Mouse (Mus musculus): ENCODE measurements at regions not wholly inside any gene's neighbourhood (a gene's known extent, or its start where the extent isn't known, plus 50 kb on each side); places are given as distances from the start of the nearest gene placed in this dataset.

DNA sequence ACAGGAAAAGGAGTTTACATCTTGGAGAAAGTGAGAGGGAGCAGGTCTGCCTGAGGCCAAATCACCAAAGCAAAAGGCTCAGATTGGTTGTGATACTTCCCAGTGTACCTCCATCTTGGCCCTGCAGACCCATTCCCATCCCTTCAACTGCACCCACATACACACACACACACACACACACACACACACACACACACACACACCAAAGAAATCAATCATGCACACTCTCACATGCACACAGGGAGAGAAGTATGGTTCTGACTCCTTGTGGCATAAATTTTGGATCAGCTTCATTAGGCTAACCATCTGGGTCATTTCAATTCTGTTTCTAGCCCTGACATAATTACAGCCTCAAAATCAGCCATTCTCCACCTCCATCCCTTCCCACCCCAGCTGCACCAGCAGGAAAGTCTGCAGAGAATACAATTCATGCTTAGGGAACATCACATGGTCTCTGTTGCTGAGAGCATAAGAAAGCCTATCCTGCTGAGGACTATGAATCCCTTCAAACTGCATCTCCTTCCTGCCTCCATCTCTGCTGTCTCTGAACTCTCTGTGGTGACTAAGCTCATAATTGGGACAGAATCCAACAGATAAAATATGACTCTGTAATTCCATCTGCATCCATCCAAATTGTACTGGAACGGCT, 378.0 kb downstream of the Rapgef2 start:
- no peak for ATAC-seq (ENCODE audit: extremely low read depth, insufficient number of reproducible peaks, low FRiP score, poor library complexity, severe bottlenecking)

DNA sequence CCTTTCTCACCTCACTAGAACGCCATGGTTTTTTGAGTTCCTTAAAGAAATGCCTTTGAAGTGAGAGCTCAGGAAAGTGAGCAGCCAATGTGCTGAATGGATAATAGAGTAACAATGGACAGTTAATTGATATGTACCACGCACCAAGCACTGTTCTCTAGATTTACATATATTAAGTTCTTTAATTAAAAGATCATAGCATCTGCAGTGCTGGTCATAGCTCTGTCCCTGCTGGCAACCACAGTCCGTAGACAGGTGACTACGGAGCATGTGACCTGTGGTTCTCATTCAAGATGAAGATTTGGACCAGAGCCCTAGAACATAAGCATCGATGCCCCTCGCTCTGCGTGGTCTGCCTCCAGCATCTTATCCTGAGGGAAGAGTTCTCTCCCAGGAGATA, 378.5 kb downstream of the Rapgef2 start:
- ATAC-seq (ENCODE audit: extremely low read depth, insufficient number of reproducible peaks, low FRiP score, poor library complexity, severe bottlenecking) = no peak

DNA sequence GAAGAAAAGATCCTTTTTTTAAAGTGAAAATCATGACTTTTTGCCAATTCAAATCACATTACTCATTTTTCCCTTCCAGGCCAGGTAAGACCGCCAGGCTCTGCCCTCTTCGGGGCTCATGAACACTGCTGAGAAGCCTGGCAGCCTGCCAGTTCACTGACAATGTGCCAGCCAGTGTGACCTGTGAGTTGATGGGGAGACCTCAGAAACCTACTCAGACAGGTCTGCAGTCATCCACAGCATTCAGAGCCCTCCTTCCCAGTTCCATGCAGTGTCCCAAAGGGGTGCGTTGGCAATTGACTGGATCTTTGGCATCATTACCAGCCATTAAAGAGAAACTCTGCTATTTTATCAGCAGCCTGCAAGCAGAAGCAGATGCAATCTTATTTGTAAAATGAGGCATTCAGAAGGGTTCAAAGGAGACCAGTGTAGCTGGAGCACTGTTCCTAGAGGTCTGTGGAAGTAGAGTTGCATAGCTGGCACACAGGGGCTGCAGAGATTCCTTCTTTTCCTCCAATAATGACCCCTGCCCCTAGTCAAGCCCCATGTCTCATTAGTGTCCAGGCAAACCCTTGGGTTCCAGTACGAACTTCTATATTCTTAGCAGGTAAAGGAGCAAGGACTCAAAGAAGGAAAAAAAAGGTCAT, 384.4 kb downstream of the Rapgef2 start:
- no peak for ATAC-seq (ENCODE audit: extremely low read depth, insufficient number of reproducible peaks, low FRiP score, poor library complexity, severe bottlenecking)

DNA sequence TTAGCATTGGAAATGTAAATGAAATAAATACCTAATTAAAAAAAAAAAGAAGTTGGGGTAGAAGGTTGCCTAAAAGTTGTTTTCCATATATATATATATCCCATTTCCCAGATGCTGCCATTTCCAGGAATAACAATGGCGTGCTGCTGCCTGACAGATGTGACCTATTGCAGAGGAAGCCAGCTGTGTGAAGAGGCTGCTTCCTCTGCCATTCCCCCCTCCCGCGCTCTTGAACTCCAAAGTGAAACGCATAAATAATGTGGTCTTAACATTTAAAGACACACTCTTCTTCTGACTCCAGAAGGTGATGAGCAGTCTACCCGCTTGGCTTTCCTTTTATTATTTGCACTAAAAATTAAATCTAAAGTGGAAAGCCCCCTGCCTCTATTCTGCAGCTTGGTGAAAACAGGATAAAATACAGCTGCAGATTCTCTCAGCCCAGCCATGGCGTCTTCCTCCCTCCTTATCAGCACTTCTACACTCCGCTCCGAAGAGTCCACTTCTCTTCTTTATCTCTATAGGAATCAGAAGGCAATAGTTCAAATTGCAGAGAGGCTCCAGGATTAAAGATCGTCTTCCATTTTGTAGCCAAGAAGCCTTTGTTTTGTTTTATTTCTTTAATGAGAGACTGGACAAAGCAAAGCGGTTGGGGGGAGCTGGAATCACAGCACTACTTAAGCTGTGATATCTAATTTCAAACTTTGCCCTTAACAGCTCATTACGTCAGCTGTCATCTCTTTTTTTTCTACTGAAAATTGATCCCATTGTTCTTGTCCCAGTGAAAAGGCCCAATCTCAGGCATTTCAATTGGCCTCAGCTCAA, 385.1 kb downstream of the Rapgef2 start:
- ATAC-seq (ENCODE audit: extremely low read depth, insufficient number of reproducible peaks, low FRiP score, poor library complexity, severe bottlenecking) = no peak

DNA sequence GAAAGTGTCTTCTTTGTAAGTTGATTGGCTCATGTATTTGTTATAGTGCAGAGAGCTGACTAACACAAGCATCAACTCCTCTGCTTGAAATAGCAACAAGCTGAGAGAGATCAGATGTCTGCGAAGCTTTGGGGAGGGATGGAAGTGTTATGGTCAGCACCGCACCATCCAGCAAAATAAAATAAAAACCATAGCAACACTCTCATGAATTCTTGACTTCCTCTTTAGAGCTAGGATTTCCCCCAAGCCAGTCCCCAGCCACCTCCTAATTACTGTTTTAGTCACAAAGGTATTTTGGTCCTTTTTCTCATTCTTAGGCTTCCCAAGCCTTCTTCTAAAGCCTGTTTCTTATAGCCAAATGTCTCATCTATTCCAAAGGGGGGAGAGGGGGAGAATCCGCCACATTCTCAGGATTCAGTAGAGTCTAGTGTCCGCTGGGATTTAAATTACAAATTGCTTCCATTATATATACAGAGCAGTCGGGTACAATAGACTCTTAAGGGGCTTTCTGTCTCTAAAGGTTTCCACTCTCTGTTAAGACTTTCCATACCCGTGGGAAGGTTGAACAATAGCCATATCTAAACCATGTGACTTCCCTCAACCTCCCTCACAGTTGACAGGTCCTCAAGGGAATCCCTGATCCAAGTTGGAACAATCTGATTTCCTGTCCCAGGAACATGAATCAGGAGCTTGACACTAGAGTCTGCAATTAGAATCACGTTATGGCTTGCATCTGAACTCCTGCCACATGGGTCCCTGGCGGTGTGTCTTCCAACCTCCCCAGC, 386.7 kb downstream of the Rapgef2 start:
- no peak for ATAC-seq (ENCODE audit: extremely low read depth, insufficient number of reproducible peaks, low FRiP score, poor library complexity, severe bottlenecking)

DNA sequence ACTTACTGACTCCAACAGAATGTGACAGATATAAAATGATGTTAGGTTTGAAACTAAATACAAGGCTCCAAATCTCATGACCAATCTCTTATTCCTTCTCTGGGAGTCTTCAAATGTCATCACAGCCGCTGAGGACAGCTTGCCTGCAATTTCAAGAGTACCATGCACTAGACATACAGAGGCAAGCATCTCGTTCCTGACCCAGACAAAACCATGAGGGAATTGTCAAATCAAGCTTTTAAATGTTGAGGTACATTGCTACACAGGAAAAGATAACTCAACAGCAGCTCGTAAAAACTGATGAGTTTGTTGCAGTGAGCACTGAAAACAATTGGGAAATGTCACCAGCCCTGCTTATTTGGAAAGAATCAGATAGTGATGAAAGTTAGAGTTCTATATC, 397.0 kb downstream of the Rapgef2 start:
- ATAC-seq (ENCODE audit: extremely low read depth, insufficient number of reproducible peaks, low FRiP score, poor library complexity, severe bottlenecking) = no peak

DNA sequence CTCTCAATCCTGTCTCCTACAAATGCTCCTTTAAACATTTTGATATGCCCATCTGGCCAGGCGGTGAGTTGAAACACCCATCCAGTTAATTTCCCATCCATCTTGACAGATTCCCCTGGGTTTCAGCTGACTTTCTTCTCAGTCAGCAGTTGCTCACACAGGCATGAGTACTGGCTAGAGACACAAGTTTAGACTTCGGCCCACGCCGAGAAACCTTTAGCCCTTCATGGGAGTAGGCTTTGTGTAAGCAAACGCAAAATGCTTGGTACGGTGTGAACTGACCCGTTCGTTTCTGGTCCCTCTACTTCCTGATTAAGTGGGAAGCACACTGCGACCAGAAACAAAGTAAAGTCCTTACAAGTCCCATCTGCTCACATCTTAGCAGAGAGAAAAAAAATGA, 401.6 kb downstream of the Rapgef2 start:
- ATAC-seq (ENCODE audit: extremely low read depth, insufficient number of reproducible peaks, low FRiP score, poor library complexity, severe bottlenecking) = no peak

DNA sequence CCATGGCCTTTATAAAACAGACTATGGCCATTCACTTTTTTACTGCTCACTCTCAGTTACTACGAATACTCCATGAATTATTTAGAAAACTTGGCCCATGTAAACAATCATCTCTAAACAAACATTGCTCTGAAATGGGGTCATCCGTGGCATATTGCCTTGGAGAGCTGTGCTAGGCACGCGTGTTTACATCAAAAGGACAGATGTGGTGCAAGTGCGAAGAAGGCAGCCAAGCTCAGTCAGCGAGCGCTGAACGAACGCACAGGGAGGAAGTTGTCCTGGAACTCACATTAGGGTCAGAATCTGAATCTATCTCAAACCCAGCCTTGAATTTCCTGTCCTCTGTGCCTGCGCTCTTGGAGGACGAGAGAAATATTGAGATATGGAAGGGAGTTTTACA, 402.3 kb downstream of the Rapgef2 start:
- ATAC-seq (ENCODE audit: extremely low read depth, insufficient number of reproducible peaks, low FRiP score, poor library complexity, severe bottlenecking) = no peak

DNA sequence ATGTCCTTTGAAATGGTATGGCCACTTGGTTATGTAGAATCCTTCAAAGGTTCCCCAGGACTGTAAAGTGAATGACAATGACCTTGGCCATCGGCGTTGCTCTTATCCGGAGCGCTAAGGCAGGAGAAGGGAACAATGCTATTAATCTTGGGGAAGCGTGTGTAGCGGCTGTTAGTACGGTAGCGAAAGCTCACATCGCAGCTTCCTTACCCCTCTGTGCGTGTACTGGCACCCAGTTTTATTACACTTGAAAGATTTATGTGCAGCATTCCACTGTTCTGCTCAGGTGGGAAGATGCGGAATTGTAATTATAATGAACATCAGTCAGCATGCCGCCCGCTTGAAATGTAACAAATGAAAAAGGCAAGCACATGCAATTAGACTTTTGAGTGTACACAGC, 406.2 kb downstream of the Rapgef2 start:
- no peak for ATAC-seq (ENCODE audit: extremely low read depth, insufficient number of reproducible peaks, low FRiP score, poor library complexity, severe bottlenecking)

DNA sequence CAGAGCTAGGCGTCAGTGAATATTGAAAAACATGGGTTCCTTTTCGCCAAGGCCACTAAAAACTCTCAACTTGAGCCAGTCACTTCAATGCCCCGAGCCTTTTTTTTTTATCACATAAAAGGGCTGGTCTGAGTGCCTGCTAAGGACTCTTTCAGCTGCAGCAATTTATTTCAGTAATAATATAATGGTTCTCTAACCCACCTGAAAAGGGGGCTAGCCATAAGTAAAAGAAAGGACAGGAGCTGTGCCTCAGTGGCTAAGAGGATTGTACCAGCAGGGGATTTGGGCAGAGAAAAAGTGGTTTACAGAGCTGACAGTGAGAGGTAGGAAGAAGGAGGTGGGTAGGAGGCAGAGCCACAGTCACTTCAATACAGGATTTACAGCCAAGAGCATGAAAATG, 409.0 kb downstream of the Rapgef2 start:
- no peak for ATAC-seq (ENCODE audit: extremely low read depth, insufficient number of reproducible peaks, low FRiP score, poor library complexity, severe bottlenecking)

DNA sequence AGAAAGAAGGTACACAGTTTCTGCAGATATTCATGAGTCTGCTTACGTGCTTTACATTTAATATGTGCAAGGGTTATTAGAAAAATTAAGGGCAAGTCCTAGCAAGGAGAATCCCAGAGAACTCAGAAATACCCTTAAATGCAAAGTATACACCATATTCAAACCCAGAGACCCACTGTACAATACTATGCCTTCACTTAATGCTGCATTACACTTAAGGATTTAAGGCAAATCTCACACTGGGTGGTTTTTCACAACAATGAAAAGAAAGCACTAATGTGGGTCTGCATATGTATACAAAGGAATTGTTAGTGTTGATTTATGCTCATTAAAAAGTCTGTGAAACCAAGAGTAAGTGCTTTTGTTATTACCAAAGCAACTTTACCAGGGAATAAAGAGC, 419.4 kb downstream of the Rapgef2 start:
- ATAC-seq (ENCODE audit: extremely low read depth, insufficient number of reproducible peaks, low FRiP score, poor library complexity, severe bottlenecking) = no peak

DNA sequence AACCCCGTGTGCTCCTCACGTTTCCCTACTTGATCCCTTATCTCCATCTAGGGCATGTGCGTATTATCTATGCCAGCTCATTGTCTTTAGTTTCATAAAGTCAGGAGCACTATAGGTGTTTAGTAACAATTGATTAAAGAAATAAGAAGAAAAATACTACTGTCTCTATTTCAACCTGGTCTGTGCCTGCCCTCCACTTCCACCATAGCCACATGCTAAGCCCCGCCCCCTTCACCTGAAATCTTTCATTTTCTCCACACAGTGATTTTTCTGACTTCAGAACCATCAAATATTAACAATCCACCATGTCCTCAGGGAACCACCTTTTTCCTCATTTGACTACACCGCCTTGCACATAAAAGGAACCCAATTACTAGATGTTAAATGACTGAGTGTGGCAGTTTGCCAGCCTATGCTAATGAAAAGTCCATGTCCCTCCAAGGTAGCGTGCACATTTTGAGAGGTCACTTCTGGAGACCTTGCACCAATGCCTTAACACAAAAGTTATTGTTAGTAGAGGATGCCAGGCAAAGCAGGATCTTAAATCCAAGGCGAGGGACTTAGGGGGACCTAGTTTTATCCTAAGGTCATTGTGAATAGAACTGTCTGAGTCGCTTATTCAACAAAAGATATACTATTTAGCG, 420.1 kb downstream of the Rapgef2 start:
- no peak for ATAC-seq (ENCODE audit: extremely low read depth, insufficient number of reproducible peaks, low FRiP score, poor library complexity, severe bottlenecking)

DNA sequence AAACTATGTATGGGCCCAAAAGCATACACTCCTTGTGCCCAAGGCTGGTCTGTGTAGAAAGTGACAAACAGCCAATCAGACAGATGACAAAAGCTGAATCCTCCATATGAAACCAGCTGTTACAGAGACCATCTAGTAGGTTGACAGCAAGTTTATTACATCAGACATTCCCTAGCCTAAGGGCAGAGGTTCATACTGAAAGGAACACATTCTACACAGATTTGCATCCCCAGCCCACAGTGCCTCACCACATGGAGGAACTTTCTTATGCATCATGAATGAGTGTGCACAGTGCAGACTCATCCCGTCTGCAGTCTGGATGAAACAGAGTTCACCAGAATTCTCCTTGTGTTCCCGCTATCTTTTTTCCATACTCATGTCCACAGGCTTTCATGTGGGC, 423.3 kb downstream of the Rapgef2 start:
- ATAC-seq (ENCODE audit: extremely low read depth, insufficient number of reproducible peaks, low FRiP score, poor library complexity, severe bottlenecking) = no peak

DNA sequence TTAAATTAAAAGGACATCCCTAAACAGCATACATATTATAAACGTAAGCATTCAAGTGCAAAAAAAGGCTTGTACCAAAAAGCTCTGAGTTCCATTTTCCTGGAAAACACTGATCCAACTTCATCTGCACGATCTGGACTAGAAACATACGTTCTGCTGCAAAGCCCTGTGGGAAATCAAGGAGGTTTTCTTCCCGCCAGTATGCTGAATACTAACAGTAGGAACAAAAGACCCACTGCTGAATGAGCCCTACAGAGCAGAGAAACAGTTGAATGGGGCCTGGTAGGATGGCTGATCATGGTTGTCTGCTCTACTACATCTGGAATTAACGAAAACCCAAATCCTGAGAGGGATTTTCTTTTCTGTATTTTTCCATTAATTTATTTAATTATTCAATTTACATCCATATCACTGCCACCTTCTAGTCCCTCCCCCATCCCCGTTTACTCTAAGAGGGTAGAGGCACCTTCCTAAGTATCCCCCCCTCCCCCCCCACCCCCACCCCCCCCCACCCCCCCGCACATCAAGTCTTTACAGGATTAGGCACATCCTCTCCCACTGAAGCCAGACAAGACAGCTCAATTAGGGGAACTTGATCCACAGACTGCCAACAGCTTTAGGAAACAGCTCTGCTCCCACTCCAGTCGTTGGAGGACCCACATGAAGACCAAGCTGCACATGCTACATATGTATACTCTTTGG, 439.5 kb downstream of the Rapgef2 start:
- no peak for ATAC-seq (ENCODE audit: extremely low read depth, insufficient number of reproducible peaks, low FRiP score, poor library complexity, severe bottlenecking)

DNA sequence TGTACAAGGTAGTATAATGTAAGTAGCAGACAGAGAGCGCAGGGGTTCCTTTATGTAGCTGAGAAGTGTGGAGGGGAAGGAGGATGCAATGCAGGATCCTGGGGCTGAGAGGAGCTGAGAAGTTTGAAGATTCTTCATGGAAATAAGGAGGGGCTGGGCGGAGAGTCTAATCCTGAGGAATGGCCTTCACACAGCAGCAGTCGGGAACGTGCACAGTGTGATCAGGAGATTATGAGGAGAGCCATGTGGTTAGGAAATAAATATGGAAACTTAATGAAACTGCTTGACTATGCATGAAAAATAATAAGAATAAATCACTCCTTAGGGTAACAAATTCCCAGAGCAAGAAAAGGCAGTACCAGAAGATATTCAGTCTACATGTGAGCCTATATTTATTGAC, 445.1 kb downstream of the Rapgef2 start:
- no peak for ATAC-seq (ENCODE audit: extremely low read depth, insufficient number of reproducible peaks, low FRiP score, poor library complexity, severe bottlenecking)

DNA sequence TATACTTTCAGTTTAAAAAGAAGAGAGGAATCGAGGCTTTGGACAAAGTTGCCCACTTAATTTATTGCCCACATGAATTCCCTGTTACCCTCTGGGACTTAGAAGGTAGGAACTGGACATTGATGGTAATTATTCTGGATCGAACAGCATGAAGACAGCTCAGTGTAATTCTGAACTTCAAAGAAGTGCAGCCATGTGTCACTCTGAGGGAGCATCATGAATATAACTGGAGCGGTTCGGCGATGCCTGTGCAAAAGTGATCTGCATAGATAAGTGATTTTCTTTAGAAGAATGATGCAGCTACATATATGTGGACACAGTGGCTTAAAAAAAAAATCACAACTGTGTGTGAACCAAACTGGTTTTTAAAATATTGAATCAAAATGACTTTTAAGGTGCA, 449.5 kb downstream of the Rapgef2 start:
- no peak for ATAC-seq (ENCODE audit: extremely low read depth, insufficient number of reproducible peaks, low FRiP score, poor library complexity, severe bottlenecking)

DNA sequence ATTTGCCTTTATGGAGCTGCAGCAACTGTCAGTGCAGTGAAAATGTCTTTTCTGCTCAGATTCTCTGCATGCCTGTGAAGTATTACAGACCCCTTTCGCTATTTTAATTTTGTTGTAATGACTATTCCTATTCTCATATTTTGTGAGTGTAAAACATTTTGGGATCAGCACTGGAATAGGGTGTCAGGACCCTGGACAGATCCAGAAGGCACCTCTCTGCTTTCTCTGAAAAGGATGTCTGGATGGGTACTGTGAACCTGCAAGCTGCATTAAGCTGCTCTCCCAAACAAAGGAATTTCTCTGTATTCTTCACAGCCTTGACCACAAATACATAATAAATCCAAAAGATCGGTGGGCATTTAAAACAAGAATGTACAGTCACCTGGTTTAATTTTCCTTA, 460.8 kb downstream of the Rapgef2 start:
- no peak for ATAC-seq (ENCODE audit: extremely low read depth, insufficient number of reproducible peaks, low FRiP score, poor library complexity, severe bottlenecking)

DNA sequence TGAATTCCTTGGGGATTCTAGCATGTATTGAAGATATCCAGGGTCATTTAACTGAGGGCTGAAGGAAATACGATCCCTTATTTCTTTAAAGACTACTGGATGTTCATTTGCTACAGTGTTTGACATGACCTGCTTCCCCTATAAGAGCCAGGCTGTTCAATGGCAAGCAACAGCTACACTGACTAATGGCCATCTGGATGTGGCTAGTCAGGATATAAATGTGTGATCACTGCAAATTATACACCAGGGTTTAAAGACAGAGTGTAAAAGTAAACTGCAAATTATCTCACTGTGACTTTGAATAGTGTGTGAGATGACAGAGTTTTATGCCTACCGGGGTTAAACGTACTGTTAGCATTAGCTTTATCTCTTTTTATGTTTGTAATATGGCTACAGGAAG, 473.9 kb downstream of the Rapgef2 start:
- ATAC-seq (ENCODE audit: extremely low read depth, insufficient number of reproducible peaks, low FRiP score, poor library complexity, severe bottlenecking) = no peak

All from neutrophil, adult 5-6 weeks (primary cell).